Mouse (Mus musculus) olfactory bulb, adult 2 months (tissue): Measurements from ENCODE around the gene Ppt2.

Experiments
- CTCF ChIP-seq: fragments of 200-500 bp; IDR thresholded peaks from 2 replicates; pipeline ENCODE4 v1.5.1; 2012; ENCODE audit warnings: low read depth, mild to moderate bottlenecking, low read length, moderate library complexity; ENCODE audit not compliant: insufficient read depth
- POLR2A ChIP-seq: fragments of 200-500 bp; IDR thresholded peaks from 2 replicates; pipeline ENCODE4 v1.6.1; 2012; ENCODE audit warnings: mild to moderate bottlenecking, low read depth, low read length, moderate library complexity; ENCODE audit not compliant: insufficient read depth

DNA sequence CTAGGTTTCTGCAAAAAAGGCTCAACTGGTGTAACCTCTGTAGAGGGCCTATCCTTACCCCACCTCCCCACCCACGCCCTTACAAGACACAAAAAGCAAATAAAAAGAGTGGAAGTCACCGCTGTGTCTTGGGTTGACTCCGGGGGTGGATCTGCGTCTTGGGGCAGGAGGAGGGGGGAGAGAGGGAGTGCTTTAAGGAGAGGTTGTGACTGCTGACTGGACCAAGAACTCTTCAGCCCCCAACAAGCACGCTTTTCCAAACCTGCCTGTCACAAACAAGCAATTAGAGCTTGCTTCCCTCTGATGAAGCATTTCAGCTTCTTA lies 296 bp upstream of the Ppt2 start:
- no peak for TF ChIP-seq CTCF
- TF ChIP-seq POLR2A, result no peak
